Mouse (Mus musculus) thymus, adult 2 months (tissue): ENCODE results near the gene Psmc3. TPM values are rescaled to one million over a fixed set of nuclear protein-coding genes. Genes with fewer than 3 reads are reported as not detected.

Experiments
- DNase-seq: peaks from one replicate; pipeline ENCODE4 v3.0.0; 2021
- H3K27ac ChIP-seq: fragments of 200-500 bp; 2 replicates; pipeline ENCODE4 v1.5.1; 2012; ENCODE audit warnings: low read length, control low read depth; ENCODE audit not compliant: control insufficient read depth, insufficient read depth
- H3K27me3 ChIP-seq: fragments of 200-500 bp; 2 replicates; pipeline ENCODE4 v1.6.1; 2012; ENCODE audit warnings: mild to moderate bottlenecking, low read length, moderate library complexity, mixed read lengths; ENCODE audit not compliant: control insufficient read depth, insufficient read depth
- H3K36me3 ChIP-seq: fragments of 200-500 bp; 2 replicates; pipeline ENCODE4 v1.6.1; 2012; ENCODE audit warnings: mild to moderate bottlenecking, low read length, moderate library complexity; ENCODE audit not compliant: control insufficient read depth, insufficient read depth
- H3K4me1 ChIP-seq: fragments of 200-500 bp; replicated peaks from 2 replicates; pipeline ENCODE4 v1.6.1; 2012; ENCODE audit warnings: low read length; ENCODE audit not compliant: control insufficient read depth, insufficient read depth
- H3K4me3 ChIP-seq: fragments of 200-500 bp; 2 replicates; pipeline ENCODE4 v1.5.1; 2012; ENCODE audit warnings: mild to moderate bottlenecking, low read length, control low read depth, moderate library complexity; ENCODE audit not compliant: control insufficient read depth, insufficient read depth
- CTCF ChIP-seq: fragments of 200-500 bp; IDR thresholded peaks from 2 replicates; pipeline ENCODE4 v1.5.1; 2012; ENCODE audit warnings: mild to moderate bottlenecking, control low read depth, low read length, moderate library complexity, borderline replicate concordance; ENCODE audit not compliant: control insufficient read depth, poor library complexity, insufficient read depth; ENCODE audit errors: extremely low read depth
- POLR2A ChIP-seq: fragments of 200-500 bp; IDR thresholded peaks from 2 replicates; pipeline ENCODE4 v1.6.1; 2012; ENCODE audit warnings: mild to moderate bottlenecking, low read length, control low read depth, moderate library complexity; ENCODE audit not compliant: control insufficient read depth, poor library complexity, insufficient read depth; ENCODE audit errors: extremely low read depth
- WGBS: fragments of 180-500 bp; shearing (Covaris S2); methylation state at CpG from one replicate; pipeline ENCODE4 v1.1.7; 2018; 5-methylcytosine and 5-hydroxymethylcytosine counted together
- polyA plus RNA-seq: library from polyadenylated mRNA; depleted of rRNA; stranded (reverse); fragments of >200 nt; gene quantifications from 2 replicates; pipeline ENCODE4 v1.2.3, GENCODE M21; 2012

The Psmc3 gene
- polyA plus RNA-seq, 1 experiment: 114 TPM

DNA sequence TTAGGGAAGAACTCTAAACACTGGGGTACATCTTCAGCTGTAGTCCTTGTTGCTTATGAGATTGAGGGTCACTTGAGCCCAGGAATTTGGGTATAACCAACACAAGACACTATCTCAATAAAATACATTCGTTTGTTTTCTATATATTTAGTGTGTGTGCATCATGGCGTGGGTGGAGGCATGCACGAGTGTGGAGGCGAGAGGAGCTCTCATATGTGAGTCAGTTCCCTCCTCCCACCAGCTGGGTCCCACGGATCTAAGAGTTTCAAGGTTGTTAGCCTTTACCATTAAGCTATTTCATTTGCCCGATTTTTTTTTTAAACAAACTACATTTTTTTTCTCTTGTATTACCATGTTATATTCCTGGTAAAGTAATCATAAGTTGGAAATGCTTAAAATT is 37.0 kb downstream of the Psmc3 start:
- H3K4me1 ChIP-seq: peaks cover 14% of the 10 kb centered on the region
- DNase-seq: no peak
- H3K36me3 ChIP-seq: no peaks in the 10 kb centered on the region
- no peak overlapping the region for H3K27ac ChIP-seq
- 91% methylated on average over 6 of the region's 6 CpGs for WGBS
- H3K27me3 ChIP-seq: no peaks in the 10 kb centered on the region
- no peak overlapping the region for H3K4me3 ChIP-seq
- TF ChIP-seq CTCF (no peak), POLR2A (no peak)

DNA sequence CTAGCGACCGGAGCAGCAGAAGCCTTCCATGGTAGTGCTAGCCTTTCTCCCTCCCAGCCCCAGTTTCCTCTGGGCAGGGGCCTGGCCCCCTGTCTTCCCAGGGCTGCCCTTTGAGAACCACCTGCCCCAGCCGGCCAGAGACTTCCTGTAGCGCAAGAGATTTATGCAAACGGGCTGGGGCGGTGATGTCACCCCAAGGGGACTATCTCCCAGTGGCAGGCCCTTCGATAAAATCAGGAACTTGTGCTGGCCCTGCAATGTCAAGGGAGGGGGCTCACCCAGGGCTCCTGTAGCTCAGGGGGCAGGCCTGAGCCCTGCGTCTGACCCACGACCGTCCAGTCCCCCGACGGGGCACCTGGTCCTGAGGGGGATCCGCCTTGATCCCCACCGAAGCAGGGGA is 42.7 kb downstream of the Psmc3 start:
- Histone ChIP-seq H3K36me3 (no peaks in the 10 kb centered on the region), H3K4me1 (peaks cover 4% of the 10 kb centered on the region; the same call in 1 of the 2 replicates), H3K4me3 (peak overlapping the region; percentile 18), H3K27ac (no peak overlapping the region; the same call in 1 of the 2 replicates), H3K27me3 (no peaks in the 10 kb centered on the region)
- no peak for TF ChIP-seq CTCF
- TF ChIP-seq POLR2A: no peak
- 36% methylated on average over 14 of the region's 14 CpGs for WGBS
- no peak for DNase-seq

DNA sequence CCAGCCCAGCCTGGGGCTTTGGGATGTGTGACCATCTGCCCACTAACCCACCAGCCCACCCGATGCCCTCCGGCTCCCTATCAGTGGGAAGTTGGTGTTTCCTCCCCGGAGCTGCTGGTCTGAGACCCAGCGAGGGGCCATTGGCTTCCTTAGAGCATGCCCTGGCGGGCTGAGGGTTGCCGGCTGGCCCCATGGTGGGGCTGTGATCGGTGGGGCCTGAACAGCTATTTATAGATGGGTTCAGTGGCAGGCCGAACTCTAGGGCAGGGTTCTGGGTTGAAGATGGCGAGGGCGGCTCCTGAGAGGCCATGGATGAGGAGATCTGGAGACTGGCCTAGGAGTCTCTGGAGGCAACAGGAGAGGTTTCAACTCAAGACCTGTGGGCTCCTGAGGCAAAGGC is 43.2 kb downstream of the Psmc3 start:
- no peak for TF ChIP-seq POLR2A
- no peak for TF ChIP-seq CTCF
- no peaks in the 10 kb centered on the region for H3K27me3 ChIP-seq
- H3K4me3 ChIP-seq: peak overlapping the region; percentile 18
- DNase-seq: no peak
- H3K27ac ChIP-seq: no peak overlapping the region
- H3K36me3 ChIP-seq: no peaks in the 10 kb centered on the region
- H3K4me1 ChIP-seq: peaks cover 4% of the 10 kb centered on the region; the same call in 1 of the 2 replicates
- WGBS: 51% methylated on average over 10 of the region's 10 CpGs

DNA sequence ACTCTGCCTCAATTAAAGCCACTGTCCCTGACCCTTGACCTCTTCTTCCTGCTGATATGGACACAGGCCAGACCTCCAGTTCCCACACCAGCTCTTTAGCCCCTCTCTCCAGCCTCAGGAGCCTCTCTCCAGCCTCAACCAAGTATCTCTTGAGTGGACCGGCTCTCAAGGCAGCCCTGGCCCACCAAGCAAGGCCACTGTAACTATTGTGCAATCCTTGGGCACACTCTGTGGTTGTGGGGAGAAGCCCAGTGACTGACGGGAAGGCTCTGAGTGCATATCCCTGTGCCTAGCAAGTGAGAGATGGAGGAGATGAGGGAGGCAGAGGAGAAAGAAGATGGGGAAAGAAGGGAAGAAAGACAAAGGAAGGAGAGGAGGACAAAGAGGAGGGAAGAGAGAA is 44.3 kb downstream of the Psmc3 start:
- H3K36me3 ChIP-seq: no peaks in the 10 kb centered on the region
- peak overlapping the region; percentile 5; the same call in 1 of the 2 replicates for H3K4me3 ChIP-seq
- no peak for DNase-seq
- H3K27me3 ChIP-seq: no peaks in the 10 kb centered on the region
- H3K27ac ChIP-seq: no peak overlapping the region
- 59% methylated on average over 2 of the region's 2 CpGs for WGBS
- peaks cover 4% of the 10 kb centered on the region; the same call in 1 of the 2 replicates for H3K4me1 ChIP-seq
- TF ChIP-seq CTCF (no peak), POLR2A (no peak)

DNA sequence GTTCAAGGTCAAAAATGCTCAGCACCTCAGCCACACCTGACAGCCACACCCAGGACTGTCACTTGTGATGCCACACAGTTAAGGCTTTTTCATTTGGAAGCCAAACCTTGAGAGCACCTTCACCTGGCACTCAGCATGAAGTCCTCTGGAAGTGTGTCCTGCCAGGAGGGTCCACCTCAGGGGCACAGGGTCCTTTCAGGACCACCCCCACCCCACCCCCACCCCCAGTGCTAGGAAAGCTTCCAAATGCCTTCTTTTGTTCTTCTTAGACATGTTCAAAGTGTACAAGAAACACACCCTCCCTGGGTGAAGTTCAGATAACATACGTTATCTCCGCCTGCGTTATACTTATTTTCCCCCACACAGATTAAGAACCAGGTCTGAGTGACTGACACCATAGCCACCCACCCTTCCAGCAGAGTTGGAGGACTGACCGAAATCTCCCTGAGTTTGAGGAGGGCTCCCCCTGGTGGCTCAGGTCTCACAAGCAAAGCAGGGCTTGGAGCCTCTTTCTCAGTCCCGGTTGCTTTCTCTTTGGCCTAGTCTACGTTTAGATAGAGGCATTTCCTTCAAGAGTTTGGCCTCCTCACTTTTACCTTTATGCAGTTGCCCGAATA is 47.4 kb downstream of the Psmc3 start:
- H3K27me3 ChIP-seq: no peaks in the 10 kb centered on the region
- DNase-seq: peak; percentile 91
- H3K4me1 ChIP-seq: peaks cover 4% of the 10 kb centered on the region; the same call in 1 of the 2 replicates
- no peak overlapping the region for H3K27ac ChIP-seq
- no peaks in the 10 kb centered on the region for H3K36me3 ChIP-seq
- 15% methylated on average over 7 of the region's 7 CpGs for WGBS
- H3K4me3 ChIP-seq: no peak overlapping the region
- peak; percentile 82; the same call in 1 of the 2 replicates for TF ChIP-seq CTCF
- TF ChIP-seq POLR2A: no peak

DNA sequence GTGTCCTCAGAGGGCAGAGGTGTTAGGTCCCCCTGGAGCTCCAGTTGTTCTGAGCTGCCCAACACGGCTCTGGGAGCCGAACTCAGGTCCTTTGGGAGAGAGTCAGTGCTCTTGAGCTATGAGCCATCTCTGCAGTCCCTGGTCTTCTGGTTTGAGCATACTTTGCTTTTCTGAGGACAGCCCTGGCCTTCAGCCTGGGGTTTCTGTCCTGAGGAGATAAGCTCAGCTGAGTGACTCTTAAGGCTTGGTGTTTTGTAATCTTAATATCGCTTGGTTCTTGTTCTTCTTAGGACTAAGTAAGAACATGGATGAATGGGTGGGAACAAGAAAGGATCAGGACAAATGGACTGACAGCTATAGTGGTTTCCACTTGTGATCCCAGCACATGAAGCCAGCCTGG is 54.3 kb downstream of the Psmc3 start:
- WGBS: 100% methylated on average over 3 of the region's 3 CpGs

DNA sequence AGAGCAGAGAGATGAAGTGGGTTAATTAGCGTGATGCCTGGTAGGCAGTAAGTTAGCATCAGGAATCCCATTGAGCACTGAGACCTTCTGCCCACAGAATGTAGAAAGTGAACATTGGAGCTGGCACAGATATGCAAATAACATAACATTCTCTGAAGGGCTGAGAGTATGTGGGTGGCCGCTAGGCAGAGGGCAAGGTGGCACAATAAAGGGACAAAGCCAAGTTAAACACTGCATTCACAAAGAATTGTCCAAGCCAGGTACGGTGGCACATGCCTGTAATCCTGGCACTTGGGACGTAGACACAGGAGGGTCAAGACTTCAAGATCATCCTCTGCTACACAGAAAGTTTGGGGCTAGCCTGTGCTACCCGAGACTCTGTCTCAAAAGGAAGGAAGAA is 55.4 kb downstream of the Psmc3 start:
- no peak for DNase-seq
- TF ChIP-seq POLR2A (no peak), CTCF (no peak)
- H3K27ac ChIP-seq: no peak overlapping the region
- WGBS: 98% methylated on average over 5 of the region's 5 CpGs
- no peaks in the 10 kb centered on the region for H3K27me3 ChIP-seq
- no peaks in the 10 kb centered on the region for H3K36me3 ChIP-seq
- H3K4me3 ChIP-seq: no peak overlapping the region
- no peaks in the 10 kb centered on the region for H3K4me1 ChIP-seq

More for the DNA sequence above, 54.3 kb downstream of the Psmc3 start:
- Histone ChIP-seq H3K4me3 (no peak overlapping the region), H3K27ac (no peak overlapping the region), H3K27me3 (no peaks in the 10 kb centered on the region), H3K36me3 (no peaks in the 10 kb centered on the region), H3K4me1 (no peaks in the 10 kb centered on the region)
- DNase-seq: no peak
- TF ChIP-seq POLR2A: no peak
- TF ChIP-seq CTCF: no peak
